Mouse (Mus musculus) kidney, postnatal 36 days (tissue): ENCODE results near the gene Gabpb1.

Experiments used
- DNase-seq, 2 experiments: peaks; one replicate each; pipeline ENCODE4 v3.0.0; 2021 to 2022; ENCODE audit warnings: mixed read lengths in 2 of 2

Gabpb1 gene

DNA sequence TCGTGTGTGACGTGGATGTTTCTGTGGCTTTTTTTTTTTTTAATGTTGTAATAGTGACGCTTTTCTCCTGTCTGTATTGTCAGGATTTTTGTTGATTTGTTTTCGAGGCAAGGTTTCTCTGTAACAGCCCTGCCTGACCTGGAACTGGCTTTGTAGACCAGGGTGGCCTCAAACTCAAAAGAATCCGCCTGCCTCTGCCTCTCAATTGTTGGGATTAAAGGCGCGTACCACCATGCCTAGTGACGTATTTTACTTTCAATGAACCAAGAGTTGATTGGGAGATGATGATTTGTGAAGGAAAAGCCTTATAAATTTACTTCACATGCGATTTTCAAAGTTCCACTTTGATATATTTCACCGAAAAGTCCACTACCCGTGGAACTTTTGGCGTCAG lies at the start of gene Gabpb1:
Gabpb1 (minus strand) TSS at position 216 of the 394 bp plus-strand sequence.
- no peak for DNase-seq

DNA sequence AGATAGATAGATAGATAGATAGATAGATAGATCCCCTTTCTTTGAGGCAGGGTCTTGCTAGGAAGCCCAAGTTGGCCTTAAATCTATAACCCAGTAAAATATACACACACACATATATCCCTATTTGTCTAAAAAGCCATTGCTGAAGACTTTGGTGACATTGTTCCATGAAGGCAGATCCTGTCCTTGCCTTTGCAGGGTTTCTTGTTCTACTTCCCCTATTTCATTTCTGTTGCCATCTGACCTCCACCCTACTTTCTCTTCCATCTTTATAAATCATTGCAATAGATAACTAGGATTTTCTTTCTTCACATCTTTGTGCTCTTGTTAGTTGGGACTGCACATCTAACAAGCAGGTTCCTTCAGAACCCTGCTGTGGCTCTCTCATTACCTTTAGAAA lies 36.8 kb upstream of the Gabpb1 start:
- no peak for DNase-seq

DNA sequence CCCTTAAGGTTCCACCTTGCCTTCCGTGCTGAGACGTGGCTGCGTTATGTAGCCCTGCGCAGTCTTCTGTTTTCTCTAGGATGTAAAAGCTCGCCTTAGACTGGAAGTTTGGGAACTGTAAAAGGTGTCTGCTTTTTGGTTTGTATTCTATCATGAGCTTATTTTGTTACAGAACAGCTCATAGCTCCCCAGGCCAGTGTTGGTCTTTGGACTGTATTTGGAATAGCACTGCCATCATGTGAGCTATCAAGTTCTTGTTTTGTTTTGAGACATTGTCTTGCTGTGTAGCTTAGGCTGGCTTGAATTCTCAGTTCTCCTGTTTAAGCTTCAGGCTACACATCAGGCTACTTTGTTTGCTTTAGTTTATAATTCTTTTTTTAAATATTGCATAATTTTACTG lies 36.4 kb upstream of the Gabpb1 start:
- DNase-seq = peak; percentile 36 to 51

DNA sequence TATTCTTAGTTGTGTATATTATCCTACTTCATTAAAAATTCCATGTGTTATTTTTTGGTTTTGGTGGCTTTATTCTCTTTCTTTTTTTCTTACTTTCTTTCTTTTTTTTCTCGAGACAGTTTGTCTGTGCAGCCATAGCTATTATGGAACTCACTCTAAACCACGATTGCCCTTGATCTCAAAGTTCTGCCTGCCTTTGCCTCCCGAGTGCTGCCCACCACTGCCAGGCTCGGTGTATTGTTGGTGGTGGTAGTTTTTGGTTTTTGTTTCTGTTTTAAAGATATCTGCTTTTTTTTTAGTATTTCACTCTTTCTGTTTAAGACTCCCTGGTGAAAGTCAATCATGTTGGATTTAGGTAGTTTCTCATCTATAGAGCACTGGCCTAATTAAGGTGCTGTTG lies 32.2 kb upstream of the Gabpb1 start:
- no peak for DNase-seq

DNA sequence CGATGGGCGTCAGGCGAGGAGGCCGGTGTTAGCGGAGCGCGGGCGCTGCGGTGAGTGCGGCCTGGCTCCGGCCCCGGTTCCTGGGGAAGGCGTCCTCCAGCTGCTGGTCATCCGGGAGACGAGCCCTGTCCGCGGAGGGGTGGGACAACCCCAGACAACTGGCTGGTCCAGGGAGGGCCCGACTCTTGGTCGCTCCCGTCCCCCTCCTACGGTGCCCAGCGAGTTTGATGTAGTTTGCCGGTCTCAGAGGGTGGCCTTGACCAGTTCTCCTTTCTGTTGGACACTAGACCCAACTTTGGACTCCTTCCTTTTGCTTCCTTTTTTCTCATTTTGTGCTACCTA lies 31.3 kb upstream of the Gabpb1 start:
- DNase-seq = no peak

DNA sequence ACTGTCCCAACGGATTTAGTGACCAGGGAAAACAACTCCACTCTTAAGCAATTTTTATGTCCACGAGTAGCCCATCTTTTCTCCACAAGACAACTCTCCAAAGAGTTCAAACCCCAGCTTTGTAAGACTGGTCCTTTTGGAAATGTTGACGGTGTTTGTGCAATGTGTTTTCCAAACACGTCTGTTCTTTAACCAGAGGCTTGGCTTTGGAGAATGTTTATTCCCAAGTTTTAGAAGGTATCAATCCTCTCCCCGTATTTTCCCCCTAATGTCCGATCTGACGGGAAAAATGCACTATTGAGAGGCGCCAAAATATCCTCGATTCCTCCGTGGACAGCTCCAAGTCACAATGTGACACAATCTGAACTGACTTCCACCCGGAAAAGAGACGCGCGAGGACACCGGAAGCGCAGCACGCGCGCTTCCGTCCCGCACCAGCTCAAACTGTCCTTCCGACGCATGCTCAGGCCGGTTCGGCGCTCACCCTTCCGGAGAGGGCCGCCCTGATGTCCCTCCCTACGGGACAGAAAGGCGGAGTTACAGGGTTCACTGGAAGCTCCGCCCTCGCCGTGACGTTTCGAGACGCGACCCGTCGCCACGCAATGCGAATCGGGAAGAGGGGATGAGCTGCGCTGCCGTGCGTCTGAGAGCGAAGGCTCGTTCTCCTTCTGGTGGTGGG lies 30.8 kb upstream of the Gabpb1 start, which contains the start of gene Usp8:
Usp8 (plus strand) TSS at position 570 of the 679 bp plus-strand sequence.
- DNase-seq = peak; percentile 97 to 99

DNA sequence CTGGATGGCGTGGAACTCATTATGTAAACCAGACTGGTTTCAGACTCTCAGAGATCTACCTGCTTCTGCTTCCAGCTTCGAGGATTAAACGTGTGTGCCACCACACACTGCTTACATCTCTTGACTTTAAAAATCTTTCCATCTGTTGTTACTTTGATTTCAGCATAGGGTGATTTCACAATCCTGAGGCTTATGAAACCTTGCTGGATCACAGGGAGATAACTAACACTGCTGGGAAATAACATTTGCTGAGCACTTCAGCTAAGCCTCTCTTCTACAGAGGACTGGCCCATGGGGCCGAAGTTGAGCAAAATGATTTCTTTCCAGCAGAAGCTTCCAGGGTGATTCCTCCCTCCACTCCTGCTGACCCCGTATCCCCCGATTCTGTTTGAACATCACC lies 19.1 kb upstream of the Gabpb1 start:
- DNase-seq = no peak

DNA sequence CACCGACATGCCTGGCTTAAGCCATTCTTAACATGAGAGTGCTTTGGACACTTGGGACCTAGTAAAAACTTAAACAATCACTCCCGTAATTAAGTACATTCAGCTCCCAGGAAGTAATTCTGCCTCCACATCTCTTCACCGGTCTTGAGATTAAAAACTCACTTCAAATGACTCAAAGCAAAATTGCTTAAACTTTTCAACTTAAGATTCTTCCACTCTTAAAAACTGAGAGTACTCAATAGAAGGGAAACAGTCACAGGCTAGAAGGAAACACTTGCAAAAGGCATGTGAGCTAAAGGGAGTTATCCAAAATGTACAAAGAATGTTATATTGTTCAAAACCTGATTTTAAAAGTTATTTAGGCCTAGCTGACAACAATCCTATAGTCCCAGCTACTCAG lies 15.2 kb upstream of the Gabpb1 start:
- DNase-seq = no peak

DNA sequence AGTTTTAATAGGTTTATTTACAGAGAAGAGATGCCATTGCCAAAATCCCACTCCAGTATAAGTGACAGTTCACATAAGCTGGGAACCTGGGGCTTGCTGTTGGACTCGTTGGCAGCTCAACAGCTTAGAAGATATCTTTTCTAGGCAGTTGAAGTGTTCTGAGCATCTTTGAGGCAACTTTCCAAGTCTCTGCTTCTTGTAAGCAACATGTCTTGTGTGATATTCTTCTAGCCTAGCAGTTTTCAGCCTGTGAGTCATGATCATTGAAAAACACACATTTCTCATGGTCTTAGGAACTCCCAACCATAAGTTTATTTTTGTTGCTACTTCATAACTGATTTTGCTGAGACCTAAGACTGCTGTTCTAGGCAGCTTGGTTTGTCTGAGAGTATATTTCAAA lies 6.8 kb upstream of the Gabpb1 start:
- DNase-seq = no peak

DNA sequence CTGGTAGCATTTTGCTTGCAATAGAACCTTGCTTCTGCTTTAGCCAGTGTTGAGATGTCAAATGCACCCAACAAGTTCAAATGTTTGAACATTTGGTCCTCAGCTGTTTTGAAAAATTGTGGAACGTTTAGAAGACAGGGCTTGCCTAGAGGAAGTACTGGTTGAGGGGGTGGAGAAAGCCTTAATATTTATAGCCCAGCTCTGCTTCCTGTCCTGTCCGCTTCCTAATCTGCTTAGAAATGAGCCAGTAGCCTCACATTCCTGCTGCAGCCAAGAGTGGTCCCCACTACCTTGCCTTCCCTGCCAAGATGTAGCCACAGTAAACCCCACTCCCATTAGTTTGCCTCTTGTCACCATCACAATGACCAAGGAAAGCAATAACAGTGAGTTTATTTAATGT lies 6.2 kb upstream of the Gabpb1 start:
- peak; percentile 10 to 48 for DNase-seq

DNA sequence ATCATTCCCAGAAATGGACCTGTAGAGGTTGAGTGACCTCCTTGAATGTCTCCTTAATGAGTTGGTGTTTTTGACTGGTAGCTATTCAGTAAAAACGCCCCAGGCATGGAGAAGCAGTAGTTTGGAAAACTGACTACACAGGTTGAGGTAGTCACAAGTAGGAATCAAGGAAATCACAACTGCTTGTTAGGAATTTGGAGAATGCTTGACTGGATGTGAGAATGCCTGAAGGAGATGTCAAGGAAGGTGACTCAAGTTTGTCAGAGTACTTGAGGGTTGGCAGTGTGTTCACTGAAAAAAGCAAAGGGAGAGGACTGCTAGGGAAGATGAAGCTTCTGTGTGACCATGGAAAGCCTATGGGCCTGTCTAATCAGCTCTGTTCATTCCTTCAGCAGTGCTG lies 1.2 kb upstream of the Gabpb1 start:
- DNase-seq = no peak

DNA sequence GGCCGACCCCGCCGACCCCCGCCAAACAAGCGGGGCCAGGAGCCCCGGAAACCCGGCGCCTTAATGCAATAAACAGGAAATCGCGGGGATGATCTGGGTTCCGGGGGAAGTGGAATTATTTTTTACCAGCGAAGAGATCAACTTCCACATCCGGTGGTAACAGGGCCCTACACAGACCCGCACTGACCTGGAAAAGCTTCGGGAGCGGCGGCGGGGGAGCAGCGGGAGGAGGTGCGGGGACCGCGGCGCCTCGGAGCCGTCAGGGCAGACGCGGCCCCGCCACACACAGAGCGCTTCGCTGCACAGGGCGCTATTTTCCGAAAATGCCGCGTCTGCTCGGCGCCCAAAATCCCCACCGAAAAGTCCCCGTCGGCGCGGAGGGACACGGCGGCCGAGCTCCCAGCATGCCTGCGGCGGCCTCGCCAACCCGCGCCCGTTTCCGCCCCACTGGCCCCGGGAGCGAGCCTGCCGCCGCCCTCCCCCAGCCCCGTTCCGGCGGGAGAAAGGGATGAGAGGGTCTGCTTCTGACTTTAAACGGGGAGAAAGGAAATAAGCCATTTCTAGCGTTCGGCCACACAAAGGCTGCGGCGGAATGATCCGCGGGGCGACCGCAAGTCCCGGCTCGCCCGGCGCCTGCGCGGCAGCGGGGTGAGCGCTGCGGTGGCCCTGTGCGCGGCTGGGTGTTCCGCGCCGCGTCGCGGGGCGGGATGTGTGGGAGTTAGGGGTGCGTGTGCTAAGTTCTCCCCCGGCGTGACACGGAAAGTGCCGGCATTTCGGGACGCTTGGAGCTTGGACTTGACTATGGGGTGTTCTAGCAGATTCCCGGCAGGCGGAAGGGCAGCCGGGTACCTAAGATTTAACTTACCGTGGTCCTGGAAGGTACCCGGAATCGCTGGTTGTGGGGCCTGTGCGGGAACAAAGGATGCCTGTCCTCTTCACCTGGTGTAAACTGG lies 692 bp downstream of the Gabpb1 start:
- peak; percentile 88 to 89 for DNase-seq

DNA sequence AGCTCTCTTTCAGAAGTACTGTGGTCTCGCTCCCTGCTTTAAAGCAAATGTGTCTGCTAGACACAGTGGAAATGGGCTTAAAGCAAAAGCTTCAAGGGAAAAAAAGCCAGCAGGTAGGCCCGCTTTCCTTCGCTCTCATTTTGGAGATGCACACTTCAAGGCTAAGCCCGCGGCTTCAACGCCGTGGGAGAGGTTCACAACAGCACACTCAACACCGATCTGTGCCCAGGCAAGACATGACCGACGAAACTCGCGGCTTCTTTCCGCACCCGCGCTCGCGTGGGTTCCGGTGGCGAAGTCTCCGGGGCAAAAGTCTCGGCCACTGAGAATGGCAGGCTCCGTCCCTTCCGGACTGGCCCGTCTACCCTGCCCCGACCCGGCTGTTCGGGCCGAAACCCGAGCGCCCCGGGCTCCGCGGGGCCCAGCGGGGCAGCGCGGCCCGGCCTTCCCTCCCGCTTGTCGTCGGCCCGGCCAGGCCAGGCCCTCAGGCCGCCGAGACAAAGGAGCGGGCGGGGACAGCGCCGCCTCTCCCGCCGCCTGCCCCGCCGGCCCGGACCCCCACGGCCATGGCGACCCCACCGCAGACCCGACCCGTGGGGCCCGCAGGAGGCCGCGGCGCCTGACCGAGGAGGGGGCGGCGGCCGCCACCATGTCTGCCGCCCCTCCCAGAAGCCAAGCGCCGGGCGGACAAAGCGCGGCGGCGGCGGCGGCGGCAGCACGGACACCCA lies 1.5 kb downstream of the Gabpb1 start:
- DNase-seq = peak; percentile 36 to 69

DNA sequence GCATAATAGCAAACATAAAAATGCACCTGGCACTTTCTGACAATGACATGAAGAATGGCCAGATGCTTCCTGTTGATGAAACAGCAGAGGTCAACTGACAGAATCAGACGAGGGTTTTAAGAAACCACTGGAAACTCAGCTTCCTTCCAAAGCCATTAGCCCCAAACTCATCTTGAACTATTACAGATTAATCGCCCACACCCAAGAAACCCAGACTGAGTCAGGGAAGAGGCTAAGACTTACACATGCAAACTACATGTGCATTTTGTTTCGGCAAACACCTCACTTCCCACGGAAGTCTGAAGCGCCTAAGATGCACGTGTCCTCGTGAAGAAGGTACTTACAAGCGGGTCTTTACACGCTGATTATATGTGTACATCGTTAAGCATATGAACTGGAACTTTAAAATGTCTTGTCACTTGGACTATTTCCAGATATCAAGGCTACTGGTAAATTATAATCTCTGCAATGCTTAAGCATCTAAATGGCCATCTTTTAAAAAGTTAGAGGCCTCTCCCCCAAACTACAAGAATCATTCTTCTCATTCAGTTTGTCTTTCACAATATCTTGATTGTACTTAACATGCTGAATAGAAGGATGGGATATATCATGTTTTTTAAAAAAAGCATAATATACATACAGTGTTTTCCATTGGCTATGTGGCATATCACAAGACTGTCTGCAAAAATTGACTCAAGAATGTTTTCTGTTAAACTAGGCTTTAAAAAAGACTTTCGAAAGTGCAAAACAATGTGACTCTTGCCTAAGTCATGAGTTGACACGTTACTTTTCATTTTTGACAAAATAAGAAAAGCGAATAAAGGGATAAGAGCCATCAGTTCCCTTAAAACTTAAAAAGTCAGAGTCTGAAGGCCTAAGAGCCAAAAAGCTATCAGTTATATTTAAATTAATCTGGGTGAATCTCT lies 2.6 kb downstream of the Gabpb1 start:
- DNase-seq = peak in 1 of 2 experiments; percentile 26

DNA sequence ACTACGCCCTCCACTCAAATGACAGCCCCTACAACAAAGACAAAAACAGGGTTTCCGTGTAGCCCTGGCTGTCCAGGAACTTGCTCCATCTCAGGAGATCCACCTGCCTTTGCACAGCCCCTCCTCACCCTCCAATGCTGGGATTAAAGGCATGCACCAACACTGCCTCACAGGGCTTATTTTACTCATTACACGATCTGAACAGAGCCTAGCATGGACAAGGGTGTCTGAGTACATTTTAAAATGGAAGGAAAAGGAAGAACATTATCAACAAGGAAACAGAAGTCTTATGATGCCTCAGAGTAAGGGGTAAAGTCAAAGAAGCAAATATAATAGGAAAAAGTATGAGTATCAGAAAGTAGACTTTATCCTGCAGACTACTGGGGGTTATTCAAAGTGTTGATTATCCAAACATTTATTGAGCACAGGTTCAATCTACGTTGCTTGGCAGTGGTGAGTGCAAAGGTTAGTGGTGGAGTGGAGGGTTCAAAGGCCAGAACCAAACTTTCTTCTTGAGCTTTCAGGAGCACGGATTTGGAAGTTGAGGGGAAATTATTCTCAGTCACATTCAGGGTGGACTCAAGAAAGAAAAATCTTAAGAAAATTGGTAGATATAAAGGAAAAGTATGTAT lies 7.4 kb downstream of the Gabpb1 start:
- peak; percentile 46 to 69 for DNase-seq

DNA sequence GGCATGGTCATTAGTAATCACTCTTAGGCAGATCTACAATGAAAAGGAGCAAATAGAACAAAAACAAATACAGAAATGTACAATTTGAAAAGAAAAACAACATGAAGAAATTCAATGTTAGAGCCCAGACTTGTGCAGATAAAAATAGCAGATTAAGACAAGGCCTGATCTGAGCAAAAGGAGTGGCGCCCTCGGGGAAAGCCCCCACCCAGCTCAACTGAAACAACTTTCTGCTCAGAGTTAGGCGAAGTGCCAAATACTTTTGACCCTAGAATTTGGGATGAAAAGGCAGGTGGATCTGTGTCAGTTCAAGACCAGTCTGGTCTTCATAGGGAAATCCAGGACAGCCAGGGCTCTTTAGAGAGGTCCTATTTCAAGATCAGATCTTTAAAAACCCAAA lies 10.2 kb downstream of the Gabpb1 start:
- no peak for DNase-seq

DNA sequence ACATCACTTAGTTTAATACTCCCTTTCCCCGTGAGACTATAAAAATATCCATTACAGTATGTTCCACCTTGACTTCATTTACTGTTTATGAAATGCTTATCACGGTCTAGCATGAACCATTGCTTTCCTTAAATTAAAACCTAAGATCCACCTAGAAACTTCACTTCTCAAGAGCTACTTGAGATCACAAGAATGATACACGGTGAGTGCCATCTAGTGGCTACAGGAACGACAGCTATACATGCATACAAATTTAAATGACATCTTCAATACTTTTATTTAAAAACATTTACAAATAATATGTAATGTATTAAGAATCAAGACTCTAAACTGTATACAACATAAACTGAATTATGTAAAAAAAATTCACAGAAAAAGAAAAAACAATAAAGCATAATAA lies 12.7 kb downstream of the Gabpb1 start:
- DNase-seq = peak; percentile 67 to 70

DNA sequence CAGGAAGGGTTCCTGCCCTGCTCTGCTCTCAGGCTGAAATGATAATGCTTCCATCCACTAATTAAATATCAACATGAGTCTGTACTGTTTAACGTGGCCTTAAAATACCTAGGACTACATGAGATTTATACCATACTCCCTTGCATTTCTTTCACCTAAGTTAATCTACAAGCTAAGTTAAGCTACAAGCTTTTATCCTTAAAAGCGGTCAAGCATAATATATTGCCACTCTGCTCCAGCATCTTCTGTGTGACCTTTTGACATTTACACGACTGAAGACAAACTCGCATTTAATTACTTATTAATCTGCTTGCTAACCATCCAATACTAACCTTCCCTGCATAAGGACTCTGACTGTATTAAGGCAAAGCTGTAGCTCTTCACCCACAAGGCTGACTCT lies 23.2 kb downstream of the Gabpb1 start:
- DNase-seq = peak in 1 of 2 experiments; percentile 72

DNA sequence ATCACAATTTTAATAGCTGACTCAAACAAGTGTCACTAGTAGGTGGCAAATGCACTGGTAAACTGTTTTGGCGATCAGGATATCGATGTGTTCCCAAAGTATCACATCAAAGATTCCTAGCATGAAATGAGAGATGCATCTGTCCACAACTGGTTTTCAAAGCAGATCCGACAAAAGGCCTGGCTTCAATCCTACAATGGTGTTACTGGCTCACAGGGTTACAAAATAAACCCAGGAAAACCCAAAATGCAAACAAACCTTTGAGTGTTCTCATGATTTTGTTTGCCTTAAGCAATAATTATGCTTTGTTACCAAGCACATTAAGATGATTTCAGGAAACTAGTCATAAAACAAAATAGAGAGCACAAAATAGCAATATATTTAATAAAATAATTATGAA lies 28.4 kb downstream of the Gabpb1 start:
- no peak for DNase-seq

DNA sequence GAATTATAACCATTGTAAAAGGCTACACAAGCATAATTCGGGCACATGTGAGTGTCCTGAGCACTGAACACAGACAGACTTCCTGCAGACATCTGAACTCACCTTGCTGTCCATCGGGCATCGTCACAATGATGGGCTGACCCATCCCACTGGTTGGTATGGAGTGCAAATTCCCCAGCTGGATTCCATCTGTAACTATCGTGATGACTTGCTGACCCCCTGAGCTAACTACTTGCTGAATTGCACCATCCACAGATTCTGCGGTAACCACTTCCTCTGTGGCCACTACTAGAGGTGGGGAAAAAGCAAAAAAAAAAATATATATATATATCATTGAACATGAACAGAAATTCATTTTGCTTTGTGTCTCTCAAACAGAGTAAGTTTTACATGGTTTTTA lies 29.7 kb downstream of the Gabpb1 start:
- DNase-seq = no peak

DNA sequence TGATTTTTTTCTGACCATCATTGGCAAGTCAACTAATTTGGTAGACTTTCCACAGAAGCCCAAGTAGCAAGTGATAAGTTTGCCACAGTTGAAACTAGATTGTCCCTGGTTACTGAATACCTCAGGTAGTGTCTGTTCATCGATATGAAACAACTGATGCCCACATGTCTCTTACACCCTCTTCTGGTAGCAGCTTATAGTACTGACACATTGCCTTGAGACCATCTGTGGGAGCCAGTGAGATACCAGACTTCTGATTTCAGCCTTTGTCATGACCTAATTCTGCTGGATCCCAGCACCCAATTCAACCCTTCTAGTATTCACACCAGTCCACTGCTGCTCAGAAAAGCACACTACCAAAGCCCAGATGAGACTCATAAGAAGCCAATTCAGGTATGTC lies 31.4 kb downstream of the Gabpb1 start:
- DNase-seq = no peak

DNA sequence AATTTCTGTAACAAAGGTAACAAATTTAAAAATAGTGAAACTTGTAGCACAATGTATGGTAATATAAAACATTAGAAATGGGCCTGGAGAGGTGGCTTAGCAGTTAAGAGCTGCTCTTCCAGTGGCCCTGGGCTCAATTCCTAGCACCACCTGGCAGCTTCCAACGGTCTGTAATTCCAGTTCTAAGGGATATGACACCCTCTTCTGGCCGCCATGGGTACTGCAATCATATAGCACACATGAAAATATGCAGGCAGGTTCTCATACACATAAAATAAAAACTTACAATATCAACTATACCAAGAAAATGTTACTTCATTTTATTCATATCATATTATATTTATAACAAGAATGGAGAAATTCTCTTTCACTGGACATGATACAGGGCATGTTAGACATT lies 35.8 kb downstream of the Gabpb1 start:
- DNase-seq = no peak
